Mouse (Mus musculus) midbrain, postnatal 0 days (tissue): Measurements from ENCODE around the gene Rsf1. TPM values are rescaled to one million over a fixed set of nuclear protein-coding genes. Genes with fewer than 3 reads are reported as not detected.

Experiments
- ATAC-seq: fragments of 200-750 bp; cut with Nextera tagmentation; 2 replicates; pipeline ENCODE4 v1.8.0; 2017; ENCODE audit warnings: moderate number of reproducible peaks, mild to moderate bottlenecking, moderate TSS enrichment, moderate library complexity; ENCODE audit not compliant: low FRiP score
- DNase-seq: peaks from one replicate; pipeline ENCODE4 v3.0.0-alpha.2; 2015; ENCODE audit warnings: low spot score
- H3K27ac ChIP-seq: fragments of 300-500 bp; sonication (generic); 2 replicates; pipeline ENCODE4 v1.5.1; 2014; ENCODE audit warnings: low read depth, mild to moderate bottlenecking, low read length, mixed read lengths
- H3K27me3 ChIP-seq: fragments of 300-500 bp; sonication (generic); 2 replicates; pipeline ENCODE4 v1.6.1; 2014; ENCODE audit warnings: low read length, control low read depth, mixed read lengths; ENCODE audit not compliant: insufficient read depth
- H3K36me3 ChIP-seq: fragments of 300-500 bp; sonication (generic); 2 replicates; pipeline ENCODE4 v1.6.1; 2014; ENCODE audit warnings: low read length, control low read depth, mixed read lengths; ENCODE audit not compliant: insufficient read depth
- H3K4me1 ChIP-seq: fragments of 300-500 bp; sonication (generic); 2 replicates; pipeline ENCODE4 v1.6.1; 2014; ENCODE audit warnings: mild to moderate bottlenecking, control low read depth, antibody characterized with exemption, low read length, mixed read lengths; ENCODE audit not compliant: insufficient read depth
- H3K4me2 ChIP-seq: fragments of 300-500 bp; sonication (generic); 2 replicates; pipeline ENCODE4 v1.6.1; 2014; ENCODE audit warnings: low read depth, mild to moderate bottlenecking, low read length, mixed read lengths; ENCODE audit not compliant: poor library complexity, severe bottlenecking
- H3K4me3 ChIP-seq: fragments of 300-500 bp; sonication (generic); 2 replicates; pipeline ENCODE4 v1.5.1; 2014; ENCODE audit warnings: low read depth, mild to moderate bottlenecking, low read length, moderate library complexity
- H3K9ac ChIP-seq: fragments of 300-500 bp; sonication (generic); replicated peaks from 2 replicates; pipeline ENCODE4 v1.6.1; 2014; ENCODE audit warnings: mild to moderate bottlenecking, low read length, moderate library complexity, mixed read lengths; ENCODE audit not compliant: poor library complexity, severe bottlenecking
- H3K9me3 ChIP-seq: fragments of 300-500 bp; sonication (generic); 2 replicates; pipeline ENCODE4 v1.6.1; 2016; ENCODE audit warnings: low read length, control low read depth
- CTCF ChIP-seq: IDR thresholded peaks from 2 replicates; pipeline ENCODE4 v1.5.1; 2016; ENCODE audit warnings: antibody characterized with exemption, mild to moderate bottlenecking
- WGBS: fragments of 180-500 bp; shearing (Covaris S2); extraction: QIAGEN DNeasy Blood & Tissue Kit; methylation state at CpG from one replicate; pipeline ENCODE4 v1.1.7; 2014; 5-methylcytosine and 5-hydroxymethylcytosine counted together
- polyA plus RNA-seq: library from polyadenylated mRNA; unstranded; fragments of >200 nt; fragmentation: Nextera tagmentation; extraction: Ambion mirVana; gene quantifications from 2 replicates; pipeline ENCODE4 v1.2.1, GENCODE M21; 2015
- total RNA-seq: library from RNA; depleted of rRNA; stranded (reverse); fragments of >200 nt; gene quantifications from 2 replicates; pipeline ENCODE4 v1.2.3, GENCODE M21; 2014

Rsf1 gene
- total and polyA plus RNA-seq, 2 experiments from 2014 or later, result 19.8 to 27.4 TPM

DNA sequence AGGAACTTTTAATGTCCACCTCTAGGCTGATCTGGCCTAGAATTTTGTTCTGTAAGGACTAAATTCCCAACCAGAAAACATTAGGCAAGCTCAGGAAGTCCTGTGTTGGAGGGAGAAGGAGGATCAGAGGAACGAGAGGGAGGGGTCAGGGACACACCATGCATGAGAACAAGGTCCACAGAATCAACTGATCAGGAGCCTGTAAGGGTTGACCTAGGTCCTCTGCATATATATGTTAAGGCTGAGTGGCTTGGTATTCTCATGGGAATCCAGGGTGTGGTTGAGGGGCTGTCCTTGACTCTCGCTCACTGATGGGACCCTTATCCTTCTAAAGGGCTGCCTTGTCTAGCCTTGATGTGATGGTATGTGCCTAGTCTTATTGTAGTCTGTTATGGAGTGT is 16.1 kb upstream of the Rsf1 start:
- ATAC-seq (no peak), DNase-seq (no peak)
- Histone ChIP-seq H3K4me1 (no peaks in the 10 kb centered on the region), H3K27ac (no peak overlapping the region), H3K4me3 (no peak overlapping the region), H3K4me2 (no peak overlapping the region), H3K9ac (no peak overlapping the region), H3K27me3 (no peaks in the 10 kb centered on the region), H3K36me3 (peaks cover 2% of the 10 kb centered on the region; the same call in 1 of the 2 replicates), H3K9me3 (no peaks in the 10 kb centered on the region)
- 83% methylated on average over 2 of the region's 2 CpGs for WGBS
- TF ChIP-seq CTCF, result no peak

DNA sequence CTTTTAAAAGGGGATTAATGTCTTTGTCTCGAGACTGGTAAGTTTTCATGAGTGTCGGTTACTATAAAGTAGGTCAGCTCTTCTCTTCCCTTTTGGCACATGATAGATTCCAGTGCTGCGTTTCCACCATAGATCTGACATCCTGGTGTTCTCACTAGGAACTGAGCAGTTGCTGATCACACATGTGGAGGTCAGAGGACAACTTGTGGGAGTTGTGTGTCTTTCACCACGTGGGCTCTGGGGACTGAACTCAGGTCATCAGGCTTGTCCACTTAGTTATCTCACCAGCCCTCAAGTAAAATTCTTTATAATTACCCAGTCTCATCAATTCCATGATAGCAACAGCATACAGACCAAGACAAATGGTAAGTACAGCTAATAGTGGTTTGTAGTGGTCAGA is 10.3 kb upstream of the Rsf1 start:
- H3K27ac ChIP-seq, result no peak overlapping the region

DNA sequence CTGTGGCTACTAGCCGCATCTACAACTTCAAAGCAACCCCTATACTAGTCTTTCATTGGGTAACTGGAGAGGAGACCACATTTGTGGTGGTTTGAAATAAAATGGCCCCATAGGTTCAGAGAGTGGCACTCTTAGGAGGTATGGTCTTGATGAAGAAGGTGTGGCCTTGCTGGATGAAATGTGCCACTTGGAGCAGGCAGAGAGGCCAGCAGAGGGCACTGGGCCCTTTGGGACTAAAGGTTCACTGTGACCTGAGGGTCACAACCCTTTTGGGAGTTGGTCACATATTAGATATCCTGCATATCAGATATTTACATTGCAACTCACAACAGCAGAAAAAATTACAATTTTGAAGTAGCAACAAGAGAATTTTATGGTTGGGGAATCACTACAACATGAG is 9.3 kb upstream of the Rsf1 start:
- Histone ChIP-seq H3K27ac (no peak overlapping the region), H3K4me1 (no peaks in the 10 kb centered on the region), H3K9ac (no peak overlapping the region), H3K36me3 (peaks cover 3% of the 10 kb centered on the region; the same call in 1 of the 2 replicates), H3K4me3 (no peak overlapping the region), H3K27me3 (no peaks in the 10 kb centered on the region), H3K9me3 (no peaks in the 10 kb centered on the region), H3K4me2 (no peak overlapping the region)
- TF ChIP-seq CTCF, result no peak
- ATAC-seq (no peak), DNase-seq (no peak)
- WGBS, result 95% methylated on average over 1 of the region's 1 CpGs

More for the DNA sequence above, 10.3 kb upstream of the Rsf1 start:
- Histone ChIP-seq H3K4me3 (no peak overlapping the region), H3K9ac (no peak overlapping the region), H3K4me1 (no peaks in the 10 kb centered on the region), H3K4me2 (no peak overlapping the region), H3K36me3 (peaks cover 3% of the 10 kb centered on the region; the same call in 1 of the 2 replicates), H3K9me3 (no peaks in the 10 kb centered on the region), H3K27me3 (no peaks in the 10 kb centered on the region)
- WGBS, result 88% methylated on average over 4 of the region's 4 CpGs
- ATAC-seq (no peak), DNase-seq (no peak)
- no peak for TF ChIP-seq CTCF

DNA sequence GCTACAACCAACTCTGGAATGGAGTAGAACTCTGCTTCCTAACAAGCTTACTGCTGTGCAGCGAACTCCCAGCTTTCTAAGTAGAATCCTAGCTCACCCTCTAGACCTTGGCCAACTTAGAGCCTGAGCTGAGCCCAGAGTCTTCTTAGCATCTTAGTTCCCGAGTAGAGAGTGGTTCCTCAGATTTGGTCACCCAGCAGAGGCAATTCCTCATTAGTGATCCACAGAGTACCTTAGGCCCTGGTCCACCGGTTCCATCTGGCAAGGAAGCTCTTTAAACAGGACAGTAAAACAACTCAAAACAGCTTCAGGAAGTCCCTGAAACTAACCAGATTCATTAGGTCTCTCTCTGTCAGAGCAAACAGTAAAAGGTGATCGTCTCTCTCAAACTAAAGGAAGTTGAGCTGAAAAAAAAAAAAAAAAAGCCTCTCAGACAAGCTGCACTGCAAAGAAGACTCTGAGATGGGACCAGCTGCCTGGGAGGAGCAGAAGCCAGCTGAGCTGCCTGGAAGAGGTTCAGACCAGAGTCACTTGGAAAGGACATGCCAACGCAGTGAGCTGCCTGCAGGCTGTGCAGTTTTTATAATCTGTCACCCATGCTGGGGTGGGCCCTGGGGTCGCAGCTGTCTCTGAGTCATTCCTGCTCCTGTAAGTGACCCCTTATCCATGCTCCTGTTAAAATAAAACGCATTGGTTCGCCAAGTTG is 1.2 kb upstream of the Rsf1 start:
- peak overlapping the region; percentile 64 for H3K4me2 ChIP-seq
- no peaks in the 10 kb centered on the region; the same call in 1 of the 2 replicates for H3K36me3 ChIP-seq
- H3K9me3 ChIP-seq, result no peaks in the 10 kb centered on the region
- H3K27ac ChIP-seq, result peak overlapping the region; percentile 99
- TF ChIP-seq CTCF, result no peak
- WGBS, result 31% methylated on average over 8 of the region's 8 CpGs
- H3K9ac ChIP-seq, result peak overlapping the region; percentile 99
- peak overlapping the region; percentile 82 for H3K4me3 ChIP-seq
- ATAC-seq, result no peak
- H3K27me3 ChIP-seq, result no peaks in the 10 kb centered on the region
- DNase-seq, result peak; percentile 50
- H3K4me1 ChIP-seq, result 0 out of 2 replicates have a peak, but pooled peaks cover 2% of the 10 kb centered on the region

DNA sequence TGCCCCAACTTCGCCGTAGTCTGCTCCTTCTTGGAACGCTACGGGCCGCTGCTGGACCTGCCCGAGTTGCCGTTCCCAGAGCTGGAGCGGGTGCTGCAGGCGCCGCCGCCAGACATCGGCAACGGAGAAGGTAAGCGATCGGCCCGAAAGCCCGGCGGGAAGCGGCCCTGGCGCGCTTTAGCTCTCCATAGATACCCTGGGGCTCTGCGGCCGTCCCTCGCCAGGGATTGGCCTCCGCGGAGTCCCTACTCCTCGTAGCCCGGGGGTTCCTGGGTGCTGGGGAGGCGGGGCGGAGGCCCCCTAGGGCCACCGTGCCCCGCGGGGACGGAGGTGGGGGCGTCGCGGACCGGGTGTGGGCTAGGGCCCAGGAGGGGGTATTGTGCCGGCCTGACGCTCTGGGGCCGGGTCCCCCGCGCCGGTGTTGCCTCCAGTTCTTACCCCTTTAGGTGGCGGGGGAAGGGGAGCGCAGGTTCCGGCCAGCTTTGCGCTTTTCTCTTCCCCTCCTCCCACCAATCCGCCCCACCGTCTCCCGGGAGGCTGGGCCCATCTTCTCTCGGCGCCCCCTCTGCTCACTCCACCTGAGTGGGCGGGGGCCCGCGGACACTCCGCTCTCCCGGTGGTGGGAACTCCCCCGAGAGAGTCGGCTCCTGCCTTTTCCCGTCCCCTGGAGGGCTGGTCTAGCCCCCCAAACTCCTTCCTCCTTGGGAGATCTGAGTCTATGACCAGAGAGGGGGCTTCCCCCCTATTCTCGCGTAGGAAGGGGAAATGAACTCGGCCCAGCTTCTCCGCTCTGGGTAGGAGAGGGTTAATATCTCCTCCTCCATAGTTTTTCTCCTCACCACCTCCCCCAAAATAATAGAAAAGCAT is 520 bp downstream of the Rsf1 start:
- DNase-seq (peak; percentile 54), ATAC-seq (peak; percentile 33)
- TF ChIP-seq CTCF, result no peak
- Histone ChIP-seq H3K27me3 (no peaks in the 10 kb centered on the region), H3K27ac (peak overlapping the region; percentile 99), H3K9me3 (no peaks in the 10 kb centered on the region), H3K9ac (peak overlapping the region; percentile 99), H3K4me2 (peak overlapping the region; percentile 72), H3K4me3 (peak overlapping the region; percentile 82), H3K36me3 (no peaks in the 10 kb centered on the region; the same call in 1 of the 2 replicates), H3K4me1 (0 out of 2 replicates have a peak, but pooled peaks cover 2% of the 10 kb centered on the region)
- under 1% methylated on average over 50 of the region's 65 CpGs for WGBS

DNA sequence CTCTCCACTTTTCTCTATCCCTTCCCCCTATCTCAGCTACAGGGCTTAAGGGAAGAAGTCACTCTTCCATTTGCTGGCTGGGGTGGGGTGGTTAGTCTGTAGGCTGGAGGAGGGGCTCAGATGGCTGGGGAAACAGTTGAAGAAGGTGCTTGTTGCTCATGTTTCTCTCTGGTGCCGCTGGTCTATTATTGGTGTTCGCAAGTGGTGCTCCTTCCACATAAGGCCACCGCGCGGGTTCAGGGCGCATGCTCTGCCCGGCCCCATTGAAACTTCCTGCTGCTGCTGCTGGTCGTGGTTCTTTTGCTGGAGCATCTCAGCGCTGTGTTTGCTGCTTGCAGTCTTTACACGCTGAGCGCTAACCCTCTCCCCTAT is 1.1 kb downstream of the Rsf1 start:
- under 1% methylated on average over 11 of the region's 11 CpGs for WGBS

More for the DNA sequence above, 1.1 kb downstream of the Rsf1 start:
- peak overlapping the region; percentile 72 for H3K4me2 ChIP-seq
- H3K4me3 ChIP-seq, result peak overlapping the region; percentile 82
- 0 out of 2 replicates have a peak, but pooled peaks cover 2% of the 10 kb centered on the region for H3K4me1 ChIP-seq
- peak; percentile 43 for TF ChIP-seq CTCF
- DNase-seq (peak; percentile 88), ATAC-seq (peak; percentile 51)
- H3K9me3 ChIP-seq, result no peaks in the 10 kb centered on the region
- H3K9ac ChIP-seq, result peak overlapping the region; percentile 99
- H3K27me3 ChIP-seq, result no peaks in the 10 kb centered on the region
- H3K36me3 ChIP-seq, result no peaks in the 10 kb centered on the region
- peak overlapping the region; percentile 99 for H3K27ac ChIP-seq
